Mouse (Mus musculus) forelimb bud, embryonic 11.5 days (tissue): Measurements from ENCODE around the gene Btg3.
"Not testable (repeated sequence)": the region's sequence is repeated elsewhere in the genome, so short reads cannot be mapped to it uniquely, and the experiment has no call there.

Source experiments
- DNase-seq: peaks from one replicate; pipeline ENCODE4 v3.0.0-alpha.2; 2012; ENCODE audit warnings: low read depth, low spot score

The Btg3 gene

DNA sequence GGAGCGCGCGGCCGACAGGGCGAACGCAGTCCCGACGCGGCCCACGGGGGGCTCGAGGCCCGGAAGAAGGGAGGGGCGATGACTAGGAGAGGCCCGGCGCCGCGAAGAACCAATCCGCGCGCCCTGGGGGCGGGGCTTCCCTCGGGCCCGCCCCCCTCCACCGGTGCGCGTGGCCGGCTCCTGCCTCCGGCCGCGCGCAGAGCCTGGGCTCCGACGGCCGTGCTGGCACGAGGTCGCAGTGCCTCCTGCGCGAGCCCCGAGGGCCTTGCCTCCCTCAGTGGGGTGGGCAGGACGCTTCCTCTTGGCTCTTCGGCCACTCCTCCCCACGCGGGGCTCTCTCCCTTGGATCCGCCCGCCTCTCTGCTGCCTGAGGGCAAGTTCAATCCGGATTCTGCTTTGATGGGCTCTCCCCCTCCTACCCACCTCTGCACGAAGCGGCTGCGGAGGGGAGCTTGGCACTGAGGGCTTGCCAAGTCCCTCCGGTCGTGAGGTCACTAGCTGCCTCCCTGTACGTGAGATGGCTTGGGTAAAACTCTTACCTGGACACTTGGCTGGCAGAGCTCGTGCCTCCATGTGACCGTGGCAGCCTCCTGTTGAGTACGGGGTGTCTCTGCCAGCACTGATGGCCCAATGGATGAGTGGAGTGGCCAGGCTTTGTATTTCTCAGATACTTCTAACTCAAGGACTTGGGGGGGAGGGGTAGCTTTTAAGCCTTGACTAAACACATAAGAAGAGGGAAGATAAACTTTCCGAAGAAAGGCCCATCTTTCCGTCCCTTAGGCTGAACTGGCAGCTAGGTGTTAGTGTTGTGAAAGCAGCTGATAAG, at the start of gene Btg3:
Gene Btg3 (minus strand): TSS at position 448 of the 826 bp plus-strand sequence.
- DNase-seq, result peak; percentile 92

DNA sequence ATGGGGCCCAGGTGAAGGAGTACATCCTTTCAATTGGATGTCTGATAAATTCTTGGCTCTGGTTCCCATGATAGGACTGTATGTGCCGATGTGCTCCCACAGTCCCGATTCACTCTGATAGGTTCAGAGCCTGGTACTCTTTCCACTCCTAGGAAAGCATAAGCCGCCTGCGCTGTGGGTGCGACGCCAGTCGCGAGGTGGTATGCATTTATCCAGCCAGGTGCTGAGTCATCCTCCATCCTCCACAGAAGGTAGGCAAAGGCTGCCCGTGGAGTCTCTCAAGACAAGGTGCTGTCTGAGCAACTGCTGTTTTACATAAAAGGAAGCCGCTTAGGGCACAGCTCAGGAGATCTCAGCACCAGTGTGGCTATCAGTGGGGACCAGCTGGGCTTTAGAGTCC, 40.7 kb upstream of the Btg3 start:
- DNase-seq, result no peak

DNA sequence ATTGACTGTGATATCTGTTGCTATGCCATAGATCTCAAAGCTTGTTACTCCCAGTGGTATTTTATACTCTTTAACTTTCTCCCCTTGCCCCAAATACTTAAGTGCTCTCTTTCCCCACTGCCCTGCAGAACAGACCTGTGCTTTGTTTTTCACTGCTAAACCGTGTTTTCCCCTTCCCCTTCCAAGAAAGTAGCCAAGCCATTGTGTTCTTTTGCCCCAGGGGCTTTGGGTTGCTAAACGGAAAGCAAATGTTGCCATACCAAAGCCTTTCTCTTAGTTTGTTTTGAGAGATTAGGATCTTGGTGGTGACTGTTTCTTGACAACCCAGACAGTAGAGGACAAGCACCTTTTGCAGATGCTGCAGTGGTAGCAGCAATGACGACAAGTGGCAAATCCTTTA, 39.5 kb upstream of the Btg3 start:
- DNase-seq, result no peak

GRCm38 (mm10) chr16:78409991-78410390, 33.0 kb upstream of the Btg3 start:
- no peak for DNase-seq

- no peak for DNase-seq
Measured at GRCm38 (mm10) chr16:78407855-78408254, 30.9 kb upstream of the Btg3 start.

- no peak for DNase-seq
Measured at GRCm38 (mm10) chr16:78406657-78407056, 29.7 kb upstream of the Btg3 start.

DNA sequence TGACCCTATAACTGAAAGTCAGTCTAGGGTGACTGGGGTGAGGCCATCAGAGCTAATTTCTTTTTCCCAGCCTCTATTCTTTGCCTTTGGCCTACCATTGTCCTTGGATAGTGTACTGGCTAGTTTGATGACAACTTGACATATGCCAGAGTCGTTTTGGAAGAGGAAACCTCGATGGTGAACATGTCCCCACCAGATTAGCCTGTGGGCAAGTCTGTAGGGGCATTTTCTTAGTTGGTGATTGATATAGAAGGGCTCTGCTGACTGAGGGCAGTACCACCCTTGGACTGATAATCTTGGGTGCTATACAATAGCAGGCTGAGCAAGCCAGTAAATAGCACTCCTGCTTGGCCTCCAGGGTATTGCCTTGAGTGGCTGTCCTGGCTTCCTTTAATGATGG, 25.3 kb upstream of the Btg3 start:
- no peak for DNase-seq

DNA sequence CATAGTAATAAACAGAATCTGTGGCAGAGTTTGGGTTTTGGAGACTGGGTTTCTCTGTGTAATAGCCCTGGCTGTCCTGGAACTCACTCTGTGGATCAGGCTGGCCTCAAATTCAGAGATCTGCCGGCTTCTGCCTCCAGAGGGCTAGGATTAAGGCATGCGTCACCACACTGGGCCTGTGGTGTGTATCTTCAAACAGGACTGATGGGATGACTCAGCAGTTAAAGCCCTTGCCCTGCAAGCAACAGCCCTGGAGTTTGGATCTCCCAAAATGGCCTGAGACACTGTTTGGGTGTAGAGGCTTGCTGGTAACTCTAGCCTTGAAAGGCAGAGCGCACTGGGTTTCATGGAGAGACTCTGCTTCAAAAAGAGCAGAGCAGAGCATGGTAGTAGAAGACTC, 22.4 kb upstream of the Btg3 start:
- no peak for DNase-seq

DNA sequence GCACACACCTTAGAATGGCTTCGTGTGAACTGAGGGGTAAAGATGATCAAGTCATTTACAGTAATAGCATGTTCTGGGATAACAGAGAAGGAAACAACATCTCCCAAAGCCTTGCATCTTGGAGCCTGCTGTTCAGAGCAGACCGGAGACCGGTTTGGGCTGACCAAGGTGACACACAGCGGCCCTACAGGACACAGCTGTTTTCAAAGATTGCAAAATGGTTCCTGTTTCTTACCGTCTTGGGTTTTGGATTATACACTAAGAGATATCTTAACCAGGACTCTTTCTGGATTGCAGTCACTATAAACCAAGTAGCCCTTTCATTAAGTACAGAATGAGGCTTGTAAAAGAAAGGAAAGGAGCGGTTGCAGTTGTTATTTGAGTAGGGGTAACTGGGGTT, 21.7 kb upstream of the Btg3 start:
- no peak for DNase-seq

GRCm38 (mm10) chr16:78391354-78391753, 14.4 kb upstream of the Btg3 start:
- DNase-seq, result no peak

DNA sequence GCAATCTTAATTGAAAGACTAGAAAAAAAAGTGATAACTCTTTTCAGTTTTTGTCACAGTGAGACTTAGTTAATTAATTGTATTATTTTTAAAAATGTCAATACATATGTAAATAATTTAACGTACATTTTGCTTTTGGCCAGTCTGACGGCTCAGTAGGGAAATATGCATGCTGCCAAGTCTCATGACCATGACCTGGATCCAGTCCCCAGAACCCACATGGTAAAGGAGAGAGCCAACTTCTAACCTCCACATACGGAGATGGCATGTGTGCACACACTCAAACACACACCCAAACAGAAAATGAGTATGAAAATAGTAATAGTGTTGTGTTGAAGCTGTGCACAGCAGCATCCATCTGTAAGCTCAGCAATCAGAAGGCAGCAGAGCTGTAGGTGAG, 13.0 kb upstream of the Btg3 start:
- DNase-seq, result no peak

GRCm38 (mm10) chr16:78389122-78389521, 12.1 kb upstream of the Btg3 start:
- no peak for DNase-seq

GRCm38 (mm10) chr16:78378493-78378892, 1.5 kb upstream of the Btg3 start:
- no peak for DNase-seq

DNA sequence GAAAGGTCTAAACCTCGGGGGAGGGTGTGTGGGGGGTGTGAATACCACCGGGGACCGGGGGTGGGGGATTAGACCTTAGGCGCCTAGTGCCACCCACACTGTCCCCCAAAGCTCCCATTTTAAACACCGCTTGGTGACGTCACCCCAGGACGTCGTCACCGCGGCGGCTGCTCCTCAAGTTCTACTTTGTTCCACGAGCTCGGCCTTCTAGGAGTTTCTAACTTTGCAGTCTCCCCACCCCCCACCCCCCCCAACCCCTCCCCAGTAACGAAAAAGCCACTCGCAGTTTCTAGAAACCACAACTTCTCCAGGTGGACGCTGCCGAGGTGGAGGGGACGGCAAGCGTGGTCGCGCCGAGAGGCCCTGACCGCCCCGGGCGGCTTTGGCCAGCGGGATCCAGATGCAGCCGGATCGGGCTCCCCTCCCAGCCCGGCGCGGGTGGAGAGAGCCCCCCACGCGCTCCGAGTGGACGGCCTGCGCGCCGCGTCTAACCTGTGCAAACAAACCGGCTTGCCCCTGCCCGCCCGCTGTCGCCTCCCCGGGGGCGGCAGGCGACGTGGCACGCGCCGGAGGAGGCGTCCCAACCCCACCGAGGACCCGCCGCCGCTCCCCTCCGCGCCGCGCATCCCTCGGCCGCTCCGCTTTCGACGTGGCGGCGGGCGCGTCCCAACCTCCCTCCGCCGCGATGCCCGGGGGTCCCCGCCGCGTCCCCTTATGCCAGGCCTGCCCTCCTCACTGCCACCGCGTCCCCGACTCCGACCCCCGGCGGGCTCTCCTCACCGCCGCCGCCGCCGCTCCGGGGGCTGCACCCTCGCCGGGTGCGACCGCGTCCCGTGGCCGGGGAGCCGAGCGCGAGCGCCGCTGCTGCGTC, 936 bp downstream of the Btg3 start:
- peak; percentile 67 for DNase-seq

GRCm38 (mm10) chr16:78375222-78375621, 1.8 kb downstream of the Btg3 start:
- DNase-seq, result peak; percentile 33

- no peak for DNase-seq
Measured at GRCm38 (mm10) chr16:78373743-78374142, 3.2 kb downstream of the Btg3 start.

GRCm38 (mm10) chr16:78372786-78373185, 4.2 kb downstream of the Btg3 start:
- no peak for DNase-seq

- DNase-seq, result no peak
Measured at GRCm38 (mm10) chr16:78371491-78372046, 5.4 kb downstream of the Btg3 start.

DNA sequence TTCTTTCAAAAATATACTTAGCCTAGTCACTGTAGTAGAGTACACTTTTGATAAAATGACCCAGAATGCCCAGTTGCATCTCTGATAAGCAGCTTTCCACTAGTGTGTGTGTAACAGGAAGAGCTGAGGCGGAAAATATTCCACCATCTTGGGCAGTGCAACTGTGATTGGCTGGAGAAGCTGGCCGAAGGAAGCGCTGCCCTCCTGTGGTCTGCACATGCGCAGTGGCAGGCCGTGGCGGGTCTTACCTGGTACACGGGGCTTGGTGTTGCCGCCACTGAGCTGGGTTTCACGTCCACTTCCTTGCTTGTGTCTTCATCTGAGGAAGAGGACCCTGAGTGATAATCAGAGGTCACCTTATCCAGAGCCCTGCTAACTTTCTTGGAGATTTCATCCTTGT, 12.4 kb downstream of the Btg3 start:
- DNase-seq, result not testable (repeated sequence)

GRCm38 (mm10) chr16:78361466-78361865, 15.5 kb downstream of the Btg3 start:
- no peak for DNase-seq

DNA sequence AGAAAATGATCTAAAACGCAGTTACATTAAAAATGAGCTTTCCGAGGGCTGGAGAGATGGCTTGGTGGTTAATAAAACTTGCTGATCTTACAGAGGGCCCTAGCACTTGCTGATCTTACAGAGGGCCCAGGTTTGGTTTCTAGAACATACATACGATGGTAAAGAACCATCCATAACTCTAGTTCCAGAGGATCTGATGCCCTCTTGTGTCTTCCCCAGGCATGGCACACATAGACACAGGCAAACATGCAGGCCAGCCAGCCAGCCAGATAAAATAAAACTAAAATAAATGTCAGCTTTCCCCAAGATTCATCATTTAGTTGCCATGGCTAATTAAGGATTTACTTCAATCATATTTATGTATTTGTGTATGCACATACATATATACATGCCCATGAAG, 19.2 kb downstream of the Btg3 start:
- DNase-seq, result no peak

GRCm38 (mm10) chr16:78347328-78347926, 29.6 kb downstream of the Btg3 start:
- DNase-seq, result no peak
